Mouse (Mus musculus) intestine, embryonic 16.5 days (tissue): ENCODE measurements around the gene Dpp3. TPM values are rescaled to one million over a fixed set of nuclear protein-coding genes. Genes with fewer than 3 reads are reported as not detected.

ENCODE experiments used
- ATAC-seq: fragments of 200-750 bp; cut with Nextera tagmentation; 2 replicates; pipeline ENCODE4 v1.8.0; 2017; ENCODE audit warnings: moderate TSS enrichment, moderate library complexity
- H3K27ac ChIP-seq: fragments of 300-500 bp; sonication (generic); 2 replicates; pipeline ENCODE4 v1.5.1; 2014; ENCODE audit warnings: mild to moderate bottlenecking, low read length
- H3K27me3 ChIP-seq: fragments of 300-500 bp; sonication (generic); replicated peaks from 2 replicates; pipeline ENCODE4 v1.6.1; 2014; ENCODE audit warnings: low read length, control low read depth, mixed read lengths; ENCODE audit not compliant: control insufficient read depth, insufficient read depth
- H3K36me3 ChIP-seq: fragments of 300-500 bp; sonication (generic); 2 replicates; pipeline ENCODE4 v1.6.1; 2014; ENCODE audit warnings: low read length, control low read depth; ENCODE audit not compliant: control insufficient read depth, insufficient read depth
- H3K4me1 ChIP-seq: fragments of 300-500 bp; sonication (generic); 2 replicates; pipeline ENCODE4 v1.6.1; 2014; ENCODE audit warnings: low read length, control low read depth, mixed read lengths; ENCODE audit not compliant: control insufficient read depth, insufficient read depth
- H3K4me2 ChIP-seq: fragments of 300-500 bp; sonication (generic); 2 replicates; pipeline ENCODE4 v1.6.1; 2014; ENCODE audit warnings: low read depth, low read length, control low read depth
- H3K4me3 ChIP-seq: fragments of 300-500 bp; sonication (generic); 2 replicates; pipeline ENCODE4 v1.5.1; 2014; ENCODE audit warnings: mild to moderate bottlenecking, low read length
- H3K9ac ChIP-seq: fragments of 300-500 bp; sonication (generic); 2 replicates; pipeline ENCODE4 v1.6.1; 2014; ENCODE audit warnings: low read depth, low read length
- H3K9me3 ChIP-seq: fragments of 300-500 bp; sonication (generic); 2 replicates; pipeline ENCODE4 v1.6.1; 2016; ENCODE audit warnings: low read length, control low read depth; ENCODE audit not compliant: control insufficient read depth
- WGBS: fragments of 180-500 bp; shearing (Covaris S2); extraction: QIAGEN DNeasy Blood & Tissue Kit; methylation state at CpG from one replicate; pipeline ENCODE4 v1.1.7; 2014; 5-methylcytosine and 5-hydroxymethylcytosine counted together
- polyA plus RNA-seq: library from polyadenylated mRNA; unstranded; fragments of >200 nt; fragmentation: Nextera tagmentation; extraction: Ambion mirVana; gene quantifications from 2 replicates; pipeline ENCODE4 v1.2.1, GENCODE M21; 2015

Gene Dpp3
- polyA plus RNA-seq, 1 experiment from 2014 or later = 138 TPM

DNA sequence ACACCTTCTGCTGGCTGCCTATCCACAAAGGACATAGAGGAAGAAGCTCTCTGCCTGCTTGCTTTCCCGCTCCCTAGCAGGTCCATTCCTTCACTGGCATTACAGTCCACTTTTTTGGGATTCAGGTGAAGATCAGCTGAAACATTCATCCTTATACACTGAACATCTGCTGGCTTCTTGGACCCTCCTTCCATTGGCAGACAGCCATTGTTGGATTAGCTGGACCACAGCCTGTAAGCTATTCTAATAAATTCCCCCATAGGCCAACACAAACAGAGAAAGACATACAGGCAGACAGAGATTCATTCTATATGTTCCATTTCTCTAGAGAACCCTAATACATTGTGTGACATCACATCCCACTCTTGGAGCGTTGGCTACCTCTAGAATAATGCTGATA is 8.8 kb upstream of the Dpp3 start:
- H3K36me3 ChIP-seq = no peaks in the 10 kb centered on the region
- no peaks in the 10 kb centered on the region for H3K9me3 ChIP-seq
- WGBS = 87% methylated on average over 2 of the region's 2 CpGs
- no peak overlapping the region for H3K9ac ChIP-seq
- H3K4me3 ChIP-seq = no peak overlapping the region
- ATAC-seq = no peak
- H3K4me2 ChIP-seq = no peak overlapping the region
- no peaks in the 10 kb centered on the region for H3K4me1 ChIP-seq
- H3K27ac ChIP-seq = no peak overlapping the region
- H3K27me3 ChIP-seq = no peaks in the 10 kb centered on the region

DNA sequence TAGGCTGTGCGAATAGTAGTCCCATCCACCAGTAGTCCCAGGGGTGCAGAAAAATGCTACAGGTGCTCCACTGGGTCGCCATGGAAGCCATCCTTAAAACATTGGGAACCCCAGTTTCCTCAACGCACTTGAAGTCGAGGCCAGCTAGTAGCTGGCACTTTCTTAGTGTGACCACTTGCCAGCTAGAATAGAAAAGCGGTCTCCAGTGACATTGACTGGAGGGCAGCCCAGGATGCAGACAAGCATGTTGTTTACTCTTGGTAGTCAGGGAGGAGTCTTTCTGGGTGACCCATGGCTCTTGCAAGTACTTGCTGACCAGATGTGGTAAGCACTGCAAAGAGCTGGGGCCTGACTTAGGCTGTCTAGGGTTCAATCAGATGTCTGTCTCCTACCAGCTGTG is 694 bp upstream of the Dpp3 start:
- ATAC-seq = no peak
- H3K36me3 ChIP-seq = peaks cover 10% of the 10 kb centered on the region; the same call in 1 of the 2 replicates
- 60% methylated on average over 5 of the region's 5 CpGs for WGBS

DNA sequence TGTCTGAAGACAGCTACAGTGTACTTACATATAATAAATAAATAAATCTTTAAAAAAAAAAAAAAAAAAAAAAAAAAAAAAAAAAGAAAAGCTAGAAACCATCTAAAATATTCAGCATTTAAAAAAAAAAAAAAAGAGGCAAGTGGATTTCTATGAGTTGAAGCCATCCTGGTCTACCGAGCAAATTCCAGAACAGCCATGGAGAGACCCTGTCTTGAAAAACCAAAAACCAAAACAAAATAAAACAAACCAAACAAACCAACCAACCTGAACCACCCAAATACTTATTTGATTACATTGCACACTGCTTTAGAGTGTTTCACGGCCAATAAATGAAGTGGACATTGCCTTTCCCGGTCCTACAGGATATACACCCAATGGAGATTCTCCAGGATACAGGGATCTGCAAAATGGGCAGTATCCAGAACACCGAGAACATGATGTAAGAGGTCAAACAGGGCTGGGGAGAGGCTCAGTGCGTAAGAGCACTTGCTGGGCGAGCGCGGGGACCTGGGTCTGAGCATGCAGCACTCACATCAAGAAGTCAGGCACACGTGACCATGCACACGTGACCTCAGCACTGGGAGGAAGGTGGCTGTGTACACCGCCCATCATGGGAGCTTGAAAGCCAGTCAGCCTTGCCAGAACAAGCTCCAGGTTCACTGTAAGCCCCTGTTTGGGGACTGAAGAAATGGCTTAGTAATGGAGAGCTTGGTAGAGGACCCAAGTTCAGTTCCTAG is 2.8 kb downstream of the Dpp3 start:
- H3K4me2 ChIP-seq = no peak overlapping the region
- H3K4me1 ChIP-seq = peaks cover 17% of the 10 kb centered on the region
- H3K36me3 ChIP-seq = peaks cover 29% of the 10 kb centered on the region
- no peaks in the 10 kb centered on the region for H3K9me3 ChIP-seq
- no peak for ATAC-seq
- no peaks in the 10 kb centered on the region for H3K27me3 ChIP-seq
- H3K9ac ChIP-seq = no peak overlapping the region
- 93% methylated on average over 11 of the region's 11 CpGs for WGBS
- H3K4me3 ChIP-seq = no peak overlapping the region
- no peak overlapping the region for H3K27ac ChIP-seq

More for the DNA sequence above, 694 bp upstream of the Dpp3 start:
- Histone ChIP-seq H3K4me3 (peak overlapping the region; percentile 75), H3K27ac (peak overlapping the region; percentile 72; the same call in 1 of the 2 replicates), H3K9me3 (no peaks in the 10 kb centered on the region), H3K9ac (peak overlapping the region; percentile 76), H3K4me2 (peak overlapping the region; percentile 83), H3K4me1 (peaks cover 17% of the 10 kb centered on the region), H3K27me3 (no peaks in the 10 kb centered on the region)

DNA sequence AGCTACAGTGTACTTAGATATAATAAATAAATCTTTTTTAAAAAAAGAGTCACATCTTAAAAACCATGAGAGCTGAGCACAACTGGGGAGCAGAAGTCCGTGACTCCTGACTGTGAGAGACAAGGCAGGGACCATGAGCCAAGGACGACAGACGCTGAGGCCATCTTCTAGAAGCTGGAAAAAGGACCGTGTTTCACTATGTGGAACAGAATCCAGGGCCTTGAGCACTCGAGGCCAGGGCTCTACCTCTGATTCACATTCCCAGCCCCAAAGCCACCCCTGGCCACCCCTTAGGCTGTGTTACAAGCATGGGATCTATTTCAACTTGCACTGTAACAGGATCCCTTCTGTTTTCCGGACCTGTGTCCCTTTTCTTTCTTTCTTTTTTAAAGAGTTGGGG is 8.4 kb downstream of the Dpp3 start:
- Histone ChIP-seq H3K9me3 (no peaks in the 10 kb centered on the region), H3K4me2 (no peak overlapping the region), H3K4me3 (no peak overlapping the region), H3K9ac (no peak overlapping the region), H3K36me3 (peaks cover 40% of the 10 kb centered on the region), H3K4me1 (no peaks in the 10 kb centered on the region), H3K27me3 (no peaks in the 10 kb centered on the region), H3K27ac (no peak overlapping the region)
- WGBS = 89% methylated on average over 6 of the region's 6 CpGs
- ATAC-seq = no peak

DNA sequence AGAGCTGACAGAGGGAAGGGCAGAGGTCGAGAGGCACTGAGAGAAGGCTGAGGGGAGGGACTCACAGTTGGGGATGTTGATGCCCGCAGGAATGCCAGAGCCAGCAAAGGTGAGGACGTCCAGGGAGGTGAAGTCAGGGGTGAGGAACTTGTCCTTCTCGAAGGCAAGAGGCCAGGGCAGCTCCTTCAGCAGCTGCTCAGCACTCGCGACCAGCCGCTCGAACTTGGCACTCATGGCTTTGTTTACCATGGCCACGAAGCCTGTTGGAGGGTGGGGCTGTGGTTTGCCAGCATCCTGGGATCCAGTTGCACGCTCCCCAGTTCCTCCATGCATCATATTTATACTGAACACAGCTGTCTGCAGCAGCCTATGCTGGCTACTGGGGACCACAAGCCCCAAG is 11.3 kb downstream of the Dpp3 start:
- H3K27me3 ChIP-seq = no peaks in the 10 kb centered on the region
- ATAC-seq = no peak
- WGBS = 77% methylated on average over 10 of the region's 10 CpGs
- no peak overlapping the region for H3K4me2 ChIP-seq
- no peaks in the 10 kb centered on the region for H3K4me1 ChIP-seq
- no peak overlapping the region for H3K4me3 ChIP-seq
- H3K27ac ChIP-seq = no peak overlapping the region
- H3K36me3 ChIP-seq = peaks cover 34% of the 10 kb centered on the region
- no peaks in the 10 kb centered on the region for H3K9me3 ChIP-seq
- H3K9ac ChIP-seq = no peak overlapping the region

DNA sequence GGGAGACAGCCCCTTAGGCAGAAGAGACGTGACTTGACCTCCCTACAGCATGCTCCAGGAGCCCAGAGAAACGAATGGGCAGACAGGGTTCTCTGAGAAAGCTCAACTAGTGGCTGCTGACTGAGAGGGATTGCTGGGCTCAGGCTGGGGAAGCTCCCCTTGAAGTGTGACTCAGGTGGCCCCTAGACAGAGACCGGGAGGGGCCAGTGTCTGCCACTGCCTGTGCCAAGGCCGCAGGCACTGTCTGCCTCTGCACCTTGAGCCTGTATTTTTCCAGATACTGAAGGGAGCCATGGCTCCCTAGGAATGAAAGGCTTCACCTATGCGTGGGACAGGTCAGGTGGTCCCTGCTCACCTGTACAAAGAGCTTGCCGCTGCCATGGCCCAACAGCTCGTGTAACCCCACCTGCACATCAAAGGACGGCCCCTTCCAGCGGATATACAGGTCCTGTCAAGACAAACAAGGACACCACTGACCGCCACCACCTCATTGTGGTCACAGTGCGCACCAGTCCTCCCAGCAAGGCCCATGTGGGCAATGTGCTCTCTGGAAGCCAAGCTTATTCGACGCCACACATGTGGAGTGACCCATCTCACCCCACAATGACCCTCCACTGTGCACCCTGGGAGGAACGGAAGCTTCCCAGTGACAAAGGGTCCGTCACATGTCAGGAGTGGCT is 12.0 kb downstream of the Dpp3 start:
- 90% methylated on average over 15 of the region's 15 CpGs for WGBS
- no peak overlapping the region for H3K4me2 ChIP-seq
- no peak overlapping the region for H3K4me3 ChIP-seq
- no peak overlapping the region for H3K9ac ChIP-seq
- no peaks in the 10 kb centered on the region for H3K4me1 ChIP-seq
- no peak overlapping the region for H3K27ac ChIP-seq
- H3K27me3 ChIP-seq = no peaks in the 10 kb centered on the region
- no peaks in the 10 kb centered on the region for H3K9me3 ChIP-seq
- ATAC-seq = no peak
- peaks cover 34% of the 10 kb centered on the region for H3K36me3 ChIP-seq

DNA sequence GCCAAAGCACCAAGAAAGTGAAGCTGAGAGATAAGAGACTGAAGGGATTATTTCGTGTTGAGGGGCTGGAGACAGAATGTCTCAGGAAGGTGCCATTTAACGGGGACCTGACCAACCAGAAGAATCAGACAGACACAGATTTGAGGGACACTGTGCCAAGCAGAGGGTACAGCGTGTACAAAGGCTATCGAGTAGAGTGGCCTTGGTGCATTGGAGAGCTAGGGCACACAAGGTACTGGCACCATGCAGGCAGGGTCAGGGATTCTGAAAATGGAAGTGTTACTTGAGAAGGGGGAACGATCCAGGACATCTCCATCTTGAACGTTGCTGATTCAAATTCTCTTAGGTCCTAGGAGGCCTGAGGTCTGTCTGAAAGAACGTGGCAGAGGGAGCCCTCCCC is 18.7 kb downstream of the Dpp3 start:
- Histone ChIP-seq H3K36me3 (peaks cover 36% of the 10 kb centered on the region), H3K27ac (no peak overlapping the region), H3K4me1 (no peaks in the 10 kb centered on the region), H3K9ac (no peak overlapping the region), H3K27me3 (no peaks in the 10 kb centered on the region), H3K9me3 (no peaks in the 10 kb centered on the region), H3K4me2 (no peak overlapping the region), H3K4me3 (no peak overlapping the region)
- 93% methylated on average over 7 of the region's 7 CpGs for WGBS
- no peak for ATAC-seq

DNA sequence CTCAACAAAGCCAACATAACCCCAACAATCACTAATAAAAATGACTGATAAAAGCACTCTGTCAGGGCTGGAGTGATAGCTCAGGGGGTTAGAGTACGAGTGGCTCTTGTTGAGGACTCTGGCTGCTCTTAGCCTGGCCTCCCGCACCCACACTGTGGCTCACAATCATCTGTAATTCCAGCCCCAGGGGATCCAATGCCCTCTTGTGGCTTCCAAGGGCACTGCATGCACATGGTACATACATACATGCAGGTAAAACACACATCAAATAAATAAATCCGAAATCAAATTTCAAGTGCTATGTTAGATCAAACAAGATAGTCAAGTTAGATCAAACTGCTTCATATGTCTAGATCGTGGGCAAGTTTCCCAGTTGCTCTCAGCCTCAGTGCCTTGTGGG is 20.0 kb downstream of the Dpp3 start:
- peaks cover 25% of the 10 kb centered on the region for H3K36me3 ChIP-seq
- no peak overlapping the region for H3K4me2 ChIP-seq
- ATAC-seq = no peak

DNA sequence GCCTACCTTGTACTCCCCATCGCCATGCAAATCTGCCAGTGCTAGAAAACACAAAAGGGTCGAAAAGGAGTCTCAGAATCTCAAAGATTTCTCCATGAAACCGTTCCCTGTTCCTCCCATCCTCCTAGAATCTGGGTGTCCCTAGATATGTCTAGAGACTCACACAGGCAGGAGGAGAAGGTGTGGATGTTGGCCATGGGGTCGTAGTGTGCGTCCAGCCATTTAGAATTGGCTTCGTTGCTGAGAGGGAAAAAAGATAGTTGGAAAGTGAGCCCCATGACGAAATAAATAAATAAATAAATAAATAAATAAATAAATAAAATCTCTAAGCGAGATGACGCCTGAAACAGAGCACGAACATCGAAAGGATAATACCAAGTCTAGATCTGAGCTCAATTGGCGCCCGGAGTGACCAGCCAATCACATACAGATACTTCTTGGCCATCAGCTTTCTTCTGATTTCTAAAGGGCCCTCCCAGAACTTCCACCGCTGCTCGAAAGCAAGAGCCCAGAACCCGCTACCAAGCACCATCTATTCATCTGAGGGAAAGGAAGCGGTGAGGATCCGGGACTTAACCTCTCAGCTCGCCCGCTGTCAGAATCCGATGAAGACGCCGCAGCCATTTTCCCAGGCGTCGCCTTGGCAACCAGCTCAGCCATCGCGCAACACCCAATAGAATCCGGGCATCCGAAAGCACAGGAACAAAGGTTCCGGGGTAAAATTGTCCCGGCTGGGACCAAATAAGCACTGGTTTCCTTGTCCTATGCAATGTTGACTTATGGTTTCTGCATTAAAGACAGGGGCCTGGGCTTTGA is 21.9 kb downstream of the Dpp3 start, which contains the start of gene Bbs1:
Gene Bbs1 (minus strand): TSS at position 650 of the 816 bp plus-strand sequence.
- no peaks in the 10 kb centered on the region for H3K4me1 ChIP-seq
- H3K36me3 ChIP-seq = peaks cover 27% of the 10 kb centered on the region
- 9% methylated on average over 31 of the region's 31 CpGs for WGBS
- ATAC-seq = peak; percentile 65
- peak within 1 kb of the TSS; percentile 71 for H3K4me2 ChIP-seq
- H3K9ac ChIP-seq = peak within 1 kb of the TSS; percentile 67
- no peaks in the 10 kb centered on the region for H3K9me3 ChIP-seq
- no peak within 1 kb of the TSS; the same call in 1 of the 2 replicates for H3K27ac ChIP-seq
- peak within 1 kb of the TSS; percentile 67 for H3K4me3 ChIP-seq
- no peaks in the 10 kb centered on the region for H3K27me3 ChIP-seq

More for the DNA sequence above, 20.0 kb downstream of the Dpp3 start:
- Histone ChIP-seq H3K27ac (no peak overlapping the region), H3K27me3 (no peaks in the 10 kb centered on the region), H3K9me3 (no peaks in the 10 kb centered on the region), H3K9ac (no peak overlapping the region), H3K4me3 (no peak overlapping the region), H3K4me1 (no peaks in the 10 kb centered on the region)
- WGBS = 76% methylated on average over 4 of the region's 4 CpGs
